Mouse (Mus musculus): ENCODE measurements around the gene Slc6a13. TPM values are rescaled to one million over a fixed set of nuclear protein-coding genes. Genes with fewer than 3 reads are reported as not detected.

The Slc6a13 gene
- polyA plus RNA-seq (2016; fragmentation: Nextera tagmentation; extraction: Ambion mirVana), result 5.2 and 7.6 TPM in 2 replicates

DNA sequence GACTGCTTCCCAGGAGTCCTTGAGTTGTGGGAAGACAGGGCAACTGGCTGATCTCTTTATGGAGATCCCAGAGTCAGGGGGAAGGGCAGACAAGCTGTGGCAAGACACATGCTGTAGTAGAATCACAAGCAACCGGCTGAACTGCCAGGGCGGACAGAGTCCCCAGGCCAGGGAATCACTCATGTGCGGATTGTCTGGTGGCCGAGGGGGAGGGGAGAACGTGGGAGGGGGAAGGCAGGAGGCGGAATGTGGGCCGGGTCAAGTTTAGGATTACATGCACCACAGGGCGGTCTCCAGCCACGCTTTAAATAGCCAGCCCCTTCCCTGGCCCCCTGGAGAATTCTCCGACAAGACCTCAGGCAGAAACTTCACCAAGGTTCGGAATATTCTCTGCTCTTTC, at the start of gene Slc6a13:
Gene Slc6a13 (plus strand): TSS at position 274 of the 400 bp plus-strand sequence.
- no peak for ATAC-seq (ENCODE audit: low FRiP score)
- H3K4me1 ChIP-seq, result peaks cover 10% of the 10 kb centered on the region
- H3K9me3 ChIP-seq (replicated peaks), result no peaks in the 10 kb centered on the region
- 3% methylated on average over 10 of the region's 11 CpGs for WGBS
- H3K36me3 ChIP-seq, result no peaks in the 10 kb centered on the region
- no peaks in the 10 kb centered on the region for H3K27me3 ChIP-seq
- H3K4me3 ChIP-seq, result no peak within 1 kb of the TSS
- H3K9ac ChIP-seq, result no peak within 1 kb of the TSS
- peak within 1 kb of the TSS; percentile 29; the same call in 1 of the 2 replicates for H3K4me2 ChIP-seq (replicated peaks)
- H3K27ac ChIP-seq, result no peak within 1 kb of the TSS

DNA sequence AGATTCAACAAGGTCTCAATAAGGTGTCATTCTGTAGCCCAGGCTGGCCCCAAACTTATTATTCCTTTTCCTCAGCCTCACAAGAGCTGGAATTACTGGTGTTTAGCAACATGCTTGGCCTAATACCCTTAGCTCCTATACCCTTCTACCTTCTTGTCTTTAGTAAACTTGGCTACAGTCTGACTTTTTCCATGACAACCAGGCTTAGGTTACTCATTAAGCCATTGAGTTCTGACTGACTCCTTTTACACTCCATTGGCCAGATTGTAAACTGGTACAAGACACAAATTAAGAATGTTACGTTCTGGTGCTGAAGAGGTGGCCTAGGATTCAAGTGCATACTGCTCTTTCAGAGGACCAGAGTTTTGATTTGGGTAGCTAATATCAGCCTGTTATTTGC, 49.6 kb upstream of the Slc6a13 start:
- Histone ChIP-seq H3K27ac (no peak overlapping the region), H3K27me3 (peaks cover 9% of the 10 kb centered on the region), H3K9ac (no peak overlapping the region), H3K4me2 (replicated peaks) (no peak overlapping the region), H3K36me3 (no peaks in the 10 kb centered on the region), H3K4me1 (no peaks in the 10 kb centered on the region), H3K4me3 (no peak overlapping the region), H3K9me3 (replicated peaks) (no peaks in the 10 kb centered on the region)
- no peak for ATAC-seq (ENCODE audit: low FRiP score)
- WGBS, result 53% methylated on average over 1 of the region's 1 CpGs

DNA sequence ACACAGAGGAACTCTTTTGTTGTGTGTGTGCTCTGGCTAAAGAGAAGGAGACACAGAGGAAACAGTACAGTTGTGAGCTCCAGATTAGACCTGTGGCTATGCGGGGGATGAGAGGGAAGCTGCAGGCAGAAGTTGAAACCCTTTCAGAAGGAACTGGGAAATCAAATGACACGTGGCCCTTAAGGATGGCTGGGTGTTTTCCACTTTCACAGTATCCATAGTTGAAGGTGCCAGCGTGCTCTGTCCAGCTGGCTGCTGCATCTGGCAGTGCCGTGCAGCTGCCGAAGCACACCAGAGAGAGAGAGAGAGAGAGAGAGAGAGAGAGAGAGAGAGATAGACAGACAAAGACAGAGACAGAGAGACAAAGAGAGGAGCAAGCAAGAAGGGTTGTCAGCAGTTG, 48.8 kb upstream of the Slc6a13 start:
- Histone ChIP-seq H3K4me3 (no peak overlapping the region), H3K4me2 (replicated peaks) (no peak overlapping the region), H3K9ac (no peak overlapping the region), H3K27me3 (peaks cover 9% of the 10 kb centered on the region), H3K9me3 (replicated peaks) (no peaks in the 10 kb centered on the region), H3K36me3 (no peaks in the 10 kb centered on the region), H3K27ac (no peak overlapping the region), H3K4me1 (no peaks in the 10 kb centered on the region)
- ATAC-seq (ENCODE audit: low FRiP score), result no peak
- 71% methylated on average over 5 of the region's 5 CpGs for WGBS

DNA sequence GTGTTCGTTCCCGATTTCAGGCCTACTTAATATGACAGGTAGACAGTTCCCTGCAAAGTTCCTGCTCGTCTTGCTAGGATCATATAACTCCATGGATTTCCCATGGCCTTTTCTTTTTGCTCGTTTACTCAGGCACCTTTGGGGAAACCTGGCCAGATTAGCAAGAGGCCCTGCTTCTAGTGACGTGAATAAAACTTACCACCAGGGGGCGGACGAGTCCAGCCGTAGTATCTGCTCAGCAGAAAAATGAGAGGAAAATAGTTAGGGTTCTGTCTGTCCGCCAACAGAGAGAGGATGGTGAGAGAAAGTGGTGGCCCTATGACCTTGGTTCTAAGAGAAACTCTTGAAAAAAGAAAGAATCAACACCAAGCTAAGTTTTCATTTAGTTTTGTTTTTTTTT, 39.5 kb upstream of the Slc6a13 start:
- Histone ChIP-seq H3K9ac (no peak overlapping the region), H3K4me1 (no peaks in the 10 kb centered on the region), H3K27me3 (no peaks in the 10 kb centered on the region), H3K36me3 (no peaks in the 10 kb centered on the region), H3K27ac (no peak overlapping the region), H3K9me3 (replicated peaks) (no peaks in the 10 kb centered on the region), H3K4me2 (replicated peaks) (no peak overlapping the region), H3K4me3 (no peak overlapping the region)
- no peak for ATAC-seq (ENCODE audit: low FRiP score)
- WGBS, result 38% methylated on average over 9 of the region's 9 CpGs

DNA sequence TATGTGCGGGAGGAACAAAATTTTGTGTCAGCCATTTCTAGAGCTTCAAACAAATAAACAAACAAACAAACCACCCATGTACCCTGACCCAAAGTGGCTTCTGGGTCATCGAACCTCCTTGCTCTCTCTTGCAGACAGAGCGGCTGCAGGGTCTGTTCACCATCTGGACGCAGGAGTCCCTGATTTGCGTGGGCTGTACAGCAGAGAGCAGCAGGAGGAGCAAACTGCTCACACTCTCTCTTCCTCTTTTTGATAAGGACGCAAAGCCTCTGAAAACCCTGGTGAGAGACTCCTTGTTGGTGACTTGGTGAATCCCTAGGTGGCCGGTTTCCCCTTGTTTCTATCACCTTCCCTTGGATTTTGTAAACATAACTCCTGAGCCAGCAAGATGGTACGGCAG, 38.8 kb upstream of the Slc6a13 start:
- Histone ChIP-seq H3K4me1 (no peaks in the 10 kb centered on the region), H3K9me3 (replicated peaks) (0 out of 2 replicates have a peak, but pooled peaks cover 4% of the 10 kb centered on the region), H3K4me3 (no peak overlapping the region), H3K27me3 (no peaks in the 10 kb centered on the region), H3K4me2 (replicated peaks) (no peak overlapping the region), H3K9ac (no peak overlapping the region), H3K27ac (no peak overlapping the region), H3K36me3 (no peaks in the 10 kb centered on the region)
- ATAC-seq (ENCODE audit: low FRiP score), result no peak
- 79% methylated on average over 8 of the region's 8 CpGs for WGBS

DNA sequence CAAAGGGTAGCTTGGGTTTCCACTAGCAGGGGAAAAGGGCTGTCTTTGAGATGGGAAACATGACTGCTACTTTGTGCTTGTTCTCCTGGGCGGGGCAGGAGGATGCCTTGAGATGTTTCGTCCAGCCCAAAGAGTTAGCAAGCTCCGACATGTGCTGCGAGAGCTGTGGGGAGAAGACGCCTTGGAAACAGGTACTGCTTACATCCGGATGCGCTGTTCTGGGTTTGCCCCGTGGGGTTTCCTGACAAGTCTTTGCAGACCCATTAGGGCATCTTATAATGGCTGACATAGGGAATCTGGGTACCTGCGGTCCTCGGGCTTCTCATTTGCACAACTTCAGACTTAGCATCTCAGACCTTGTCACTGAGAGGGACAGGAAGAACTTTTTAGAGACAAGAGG, 38.0 kb upstream of the Slc6a13 start:
- Histone ChIP-seq H3K27me3 (no peaks in the 10 kb centered on the region), H3K4me1 (no peaks in the 10 kb centered on the region), H3K4me3 (no peak overlapping the region), H3K9me3 (replicated peaks) (0 out of 2 replicates have a peak, but pooled peaks cover 4% of the 10 kb centered on the region), H3K36me3 (no peaks in the 10 kb centered on the region), H3K4me2 (replicated peaks) (no peak overlapping the region), H3K9ac (no peak overlapping the region), H3K27ac (no peak overlapping the region)
- ATAC-seq (ENCODE audit: low FRiP score), result no peak
- 94% methylated on average over 10 of the region's 10 CpGs for WGBS

DNA sequence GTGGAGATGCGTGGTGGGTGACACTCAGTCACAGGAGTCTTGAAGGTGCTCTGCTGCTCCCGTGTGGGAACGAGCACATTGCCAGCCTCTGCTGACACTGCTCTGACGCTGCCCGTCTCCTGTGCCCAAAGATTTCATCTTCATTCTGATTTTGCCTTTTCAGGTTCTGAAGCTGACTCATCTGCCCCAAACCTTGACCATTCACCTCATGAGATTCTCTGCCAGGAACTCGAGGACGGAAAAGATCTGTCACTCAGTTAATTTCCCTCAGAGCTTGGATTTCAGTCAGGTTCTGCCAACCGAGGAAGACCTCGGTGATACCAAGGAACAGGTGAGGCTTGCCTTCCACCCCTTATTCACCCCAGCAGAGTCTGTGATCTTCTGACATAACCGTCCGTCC, 37.5 kb upstream of the Slc6a13 start:
- ATAC-seq (ENCODE audit: low FRiP score), result no peak
- 94% methylated on average over 11 of the region's 11 CpGs for WGBS
- Histone ChIP-seq H3K4me3 (no peak overlapping the region), H3K4me1 (no peaks in the 10 kb centered on the region), H3K36me3 (no peaks in the 10 kb centered on the region), H3K9me3 (replicated peaks) (0 out of 2 replicates have a peak, but pooled peaks cover 4% of the 10 kb centered on the region), H3K9ac (no peak overlapping the region), H3K27me3 (no peaks in the 10 kb centered on the region), H3K4me2 (replicated peaks) (no peak overlapping the region), H3K27ac (no peak overlapping the region)

DNA sequence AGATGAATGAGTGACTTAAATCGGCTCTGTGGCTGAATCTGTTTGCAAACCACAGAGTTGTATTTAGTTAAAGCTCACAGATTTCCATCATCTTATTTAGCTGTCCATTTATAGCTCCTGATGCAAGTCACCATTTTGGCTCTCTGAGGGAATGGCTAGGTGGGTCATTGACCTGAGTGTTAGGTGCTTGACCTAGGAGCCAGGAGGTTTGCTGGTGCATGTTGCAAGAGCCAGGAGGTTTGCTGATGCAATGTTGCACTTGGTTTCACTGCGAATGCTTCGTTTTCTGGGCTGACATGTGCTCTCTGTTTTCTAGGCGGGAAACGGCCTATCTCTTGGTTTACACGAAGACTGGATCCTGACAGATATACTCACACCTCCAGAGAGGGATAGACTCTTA, 29.9 kb upstream of the Slc6a13 start:
- Histone ChIP-seq H3K36me3 (no peaks in the 10 kb centered on the region), H3K4me1 (0 out of 2 replicates have a peak, but pooled peaks cover 4% of the 10 kb centered on the region), H3K9me3 (replicated peaks) (0 out of 2 replicates have a peak, but pooled peaks cover 4% of the 10 kb centered on the region), H3K27me3 (no peaks in the 10 kb centered on the region), H3K4me3 (no peak overlapping the region), H3K27ac (no peak overlapping the region), H3K9ac (no peak overlapping the region), H3K4me2 (replicated peaks) (no peak overlapping the region)
- ATAC-seq (ENCODE audit: low FRiP score), result no peak
- 87% methylated on average over 6 of the region's 6 CpGs for WGBS

DNA sequence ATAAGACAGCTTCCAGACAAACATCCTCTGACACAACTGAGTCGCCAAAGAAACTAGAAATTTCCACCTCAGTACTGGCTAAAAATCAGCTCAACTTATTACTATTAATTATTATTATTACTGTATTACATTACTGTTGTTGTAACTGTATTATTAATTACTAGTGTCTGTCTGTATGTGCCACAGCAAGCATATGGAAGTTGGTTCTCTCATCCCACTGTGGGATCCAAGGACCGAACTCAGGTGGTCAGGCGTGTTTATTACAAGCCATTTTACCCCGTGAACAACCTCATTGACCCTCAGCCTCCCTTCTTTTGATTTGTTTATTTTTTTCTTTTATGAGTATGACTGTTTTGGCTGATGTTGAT, 28.3 kb upstream of the Slc6a13 start:
- no peaks in the 10 kb centered on the region for H3K36me3 ChIP-seq
- H3K4me2 ChIP-seq (replicated peaks), result no peak overlapping the region
- 0 out of 2 replicates have a peak, but pooled peaks cover 4% of the 10 kb centered on the region for H3K4me1 ChIP-seq
- WGBS, result 14% methylated on average over 4 of the region's 4 CpGs
- H3K27ac ChIP-seq, result no peak overlapping the region
- ATAC-seq (ENCODE audit: low FRiP score), result peak; percentile 46
- H3K9me3 ChIP-seq (replicated peaks), result no peaks in the 10 kb centered on the region
- H3K27me3 ChIP-seq, result no peaks in the 10 kb centered on the region
- no peak overlapping the region for H3K4me3 ChIP-seq
- no peak overlapping the region for H3K9ac ChIP-seq

DNA sequence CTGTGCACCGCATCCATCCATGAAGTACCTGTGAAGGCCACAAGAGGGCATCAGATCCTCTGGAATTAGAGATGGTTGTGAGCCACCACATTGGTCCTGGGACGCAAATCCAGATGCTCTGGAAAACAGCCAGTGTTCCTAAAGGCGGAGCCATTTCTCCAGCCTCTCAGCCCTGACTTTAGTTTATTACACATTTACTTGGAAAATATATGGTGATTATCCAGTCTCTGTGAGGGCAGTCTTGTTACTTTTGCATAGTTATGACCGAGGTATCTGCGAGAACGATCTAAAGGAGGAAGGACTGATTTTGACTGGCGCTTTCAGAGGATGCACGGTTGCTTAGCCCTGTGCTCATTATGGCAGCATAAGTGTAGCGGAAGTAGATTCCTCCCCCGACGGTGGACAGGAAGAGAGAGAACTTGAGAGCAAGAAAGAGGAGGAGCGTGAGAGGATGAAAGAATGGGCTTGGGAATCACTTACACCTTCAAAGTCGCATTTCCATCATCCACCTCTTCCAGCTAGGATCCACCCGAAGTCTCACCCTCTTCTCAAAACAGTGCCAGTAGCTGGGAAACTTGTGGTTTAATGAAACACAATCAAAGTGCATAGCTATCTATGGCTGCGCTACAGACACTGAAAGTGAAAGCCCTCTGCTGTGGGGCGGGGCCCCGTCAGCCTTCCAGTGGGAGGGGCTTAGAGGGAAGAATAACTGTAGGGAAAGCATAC, 27.8 kb upstream of the Slc6a13 start:
- peak overlapping the region; percentile 34 for H3K4me3 ChIP-seq
- 17% methylated on average over 17 of the region's 17 CpGs for WGBS
- peak overlapping the region; percentile 81 for H3K27ac ChIP-seq
- H3K4me2 ChIP-seq (replicated peaks), result peak overlapping the region; percentile 54
- H3K9ac ChIP-seq, result 0 out of 2 replicates have a peak overlapping the region, but pooled peaks have one; percentile 41
- H3K36me3 ChIP-seq, result no peaks in the 10 kb centered on the region
- no peaks in the 10 kb centered on the region for H3K27me3 ChIP-seq
- H3K9me3 ChIP-seq (replicated peaks), result no peaks in the 10 kb centered on the region
- ATAC-seq (ENCODE audit: low FRiP score), result peak; percentile 90
- H3K4me1 ChIP-seq, result 0 out of 2 replicates have a peak, but pooled peaks cover 4% of the 10 kb centered on the region

DNA sequence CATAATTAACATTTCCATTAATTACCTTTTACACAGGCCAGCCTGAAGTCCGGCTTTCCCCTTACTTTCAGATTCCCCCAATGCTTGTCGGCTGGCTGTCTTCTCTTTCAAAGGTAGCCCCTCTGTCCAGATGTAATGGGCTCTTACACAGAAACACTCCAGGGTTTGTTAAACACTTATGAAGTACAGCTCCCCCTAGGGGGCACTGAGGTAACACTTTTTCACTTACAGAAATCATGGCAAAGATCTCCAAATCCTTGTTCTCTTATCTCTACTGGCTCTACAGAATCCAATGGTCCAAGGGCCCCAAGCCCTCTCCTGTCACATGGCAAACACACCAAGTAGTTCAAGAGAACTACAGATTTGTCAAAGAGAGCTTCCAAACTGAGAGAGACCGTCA, 25.7 kb upstream of the Slc6a13 start:
- H3K4me2 ChIP-seq (replicated peaks), result no peak overlapping the region
- no peak overlapping the region for H3K27ac ChIP-seq
- H3K9ac ChIP-seq, result no peak overlapping the region
- 0 out of 2 replicates have a peak, but pooled peaks cover 4% of the 10 kb centered on the region for H3K4me1 ChIP-seq
- no peak for ATAC-seq (ENCODE audit: low FRiP score)
- WGBS, result 84% methylated on average over 3 of the region's 3 CpGs
- H3K9me3 ChIP-seq (replicated peaks), result no peaks in the 10 kb centered on the region
- H3K4me3 ChIP-seq, result no peak overlapping the region
- H3K36me3 ChIP-seq, result no peaks in the 10 kb centered on the region
- H3K27me3 ChIP-seq, result no peaks in the 10 kb centered on the region

DNA sequence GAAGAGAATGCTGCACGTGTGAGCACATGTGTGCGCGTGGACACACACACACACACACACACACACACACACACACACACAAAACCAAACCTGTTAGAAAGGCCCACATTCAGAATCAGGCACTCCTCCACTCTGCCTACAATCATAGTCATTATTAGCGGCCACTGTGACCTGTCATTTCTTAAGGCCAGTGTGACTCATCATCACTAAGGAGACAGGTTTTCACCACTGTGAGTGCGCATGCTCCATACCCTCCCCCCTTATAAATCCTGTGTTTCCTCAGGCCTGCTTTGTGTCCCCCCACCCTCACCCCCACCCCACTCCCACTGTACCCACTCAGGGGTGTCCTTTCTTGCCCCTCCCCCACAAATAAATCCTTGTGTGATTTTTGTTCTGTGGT, 15.9 kb upstream of the Slc6a13 start:
- H3K4me3 ChIP-seq, result no peak overlapping the region
- no peaks in the 10 kb centered on the region for H3K36me3 ChIP-seq
- no peak overlapping the region for H3K4me2 ChIP-seq (replicated peaks)
- WGBS, result 91% methylated on average over 5 of the region's 5 CpGs
- no peak for ATAC-seq (ENCODE audit: low FRiP score)
- no peaks in the 10 kb centered on the region for H3K27me3 ChIP-seq
- no peaks in the 10 kb centered on the region for H3K4me1 ChIP-seq
- H3K27ac ChIP-seq, result no peak overlapping the region
- no peaks in the 10 kb centered on the region for H3K9me3 ChIP-seq (replicated peaks)
- no peak overlapping the region for H3K9ac ChIP-seq

DNA sequence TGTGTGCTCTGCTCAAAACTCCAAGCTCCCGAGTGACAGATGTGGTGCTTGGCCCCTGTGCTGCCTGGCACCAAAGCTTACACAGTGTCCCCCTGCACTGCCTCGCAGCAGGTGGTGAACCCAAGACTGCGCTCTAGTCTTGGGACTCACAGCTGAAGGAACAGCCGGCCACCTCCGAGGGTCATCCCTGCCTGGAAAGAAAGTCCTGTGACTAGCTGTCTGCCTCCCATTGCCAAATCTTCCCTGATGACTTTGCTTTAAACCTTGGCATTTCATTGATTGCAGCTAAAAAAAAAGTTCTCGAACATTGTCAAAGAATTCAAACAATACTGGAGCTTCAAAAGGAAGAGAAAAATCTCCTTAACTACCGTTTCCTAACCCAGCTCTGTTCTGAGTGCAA, 710 bp upstream of the Slc6a13 start:
- H3K9me3 ChIP-seq (replicated peaks), result no peaks in the 10 kb centered on the region
- 60% methylated on average over 7 of the region's 7 CpGs for WGBS
- no peak overlapping the region for H3K27ac ChIP-seq

More for the DNA sequence above, 710 bp upstream of the Slc6a13 start:
- Histone ChIP-seq H3K4me2 (replicated peaks) (no peak overlapping the region), H3K9ac (no peak overlapping the region), H3K4me3 (no peak overlapping the region), H3K4me1 (peaks cover 10% of the 10 kb centered on the region), H3K27me3 (no peaks in the 10 kb centered on the region), H3K36me3 (no peaks in the 10 kb centered on the region)
- no peak for ATAC-seq (ENCODE audit: low FRiP score)

Measured in hindbrain, embryonic 12.5 days (tissue).